Mouse (Mus musculus): ENCODE results near the gene Actr3. TPM values are rescaled to one million over a fixed set of nuclear protein-coding genes. Genes with fewer than 3 reads are reported as not detected.

The Actr3 gene
- 180 TPM in 1 of 2 replicates, not detected in the other for polyA plus RNA-seq (2012; ENCODE audit: insufficient read depth, insufficient read length, low replicate concordance, missing spikeins)

DNA sequence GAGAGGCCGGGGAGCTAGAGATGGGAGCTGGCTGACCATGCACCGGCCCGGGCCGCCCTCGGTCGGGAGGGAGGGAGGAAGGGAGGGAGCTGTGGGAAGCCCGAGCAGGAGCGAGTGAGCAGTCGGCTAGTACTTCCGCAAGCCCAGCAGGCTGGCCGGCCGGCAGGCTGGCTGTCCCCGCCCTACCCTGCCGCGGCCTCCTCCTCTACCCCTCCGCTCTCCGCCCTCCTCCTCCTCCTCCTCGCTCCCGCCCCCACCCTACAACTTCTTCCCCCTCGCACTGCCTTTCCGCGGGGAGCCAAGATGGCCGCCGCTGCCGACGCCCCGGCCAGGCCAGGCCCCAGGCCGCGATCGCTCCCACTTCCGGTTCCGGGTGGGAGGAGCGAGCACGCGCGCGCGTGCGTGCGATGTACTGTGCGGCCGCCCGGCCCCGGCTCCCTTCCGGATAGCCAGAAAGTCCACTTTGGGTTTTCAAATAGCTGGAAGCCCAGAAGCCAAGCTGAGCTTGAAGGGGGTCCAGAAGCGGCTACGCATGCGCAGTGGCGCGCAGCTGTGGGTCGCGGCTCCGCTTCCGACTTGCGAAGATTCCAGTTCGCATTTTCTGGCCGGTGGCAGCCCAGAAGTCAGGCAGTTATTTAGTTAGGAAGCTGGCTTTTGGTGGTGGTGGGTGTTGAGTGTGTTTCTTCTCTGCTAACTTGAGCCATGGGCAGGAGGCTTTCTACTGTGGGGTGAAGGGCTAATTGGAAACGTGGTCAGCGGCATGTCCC lies at the start of gene Actr3:
Actr3 (minus strand) TSS at position 359 of the 767 bp plus-strand sequence.
- under 1% methylated on average over 51 of the region's 59 CpGs for WGBS
- Histone ChIP-seq H3K27ac (ENCODE audit: insufficient read depth, low read depth, low read length) (peak within 1 kb of the TSS; percentile 63), H3K4me3 (ENCODE audit: insufficient read depth, low read depth, low read length) (peak within 1 kb of the TSS; percentile 96), H3K4me1 (ENCODE audit: control insufficient read depth, insufficient read depth, low read length) (peaks cover 2% of the 10 kb centered on the region; the same call in 1 of the 2 replicates)
- TF ChIP-seq POLR2A (IDR thresholded peaks at IDR 0.05; ENCODE audit: insufficient read depth, low read depth, low read length), result peak; percentile 33; the same call in 1 of the 2 replicates
- TF ChIP-seq CTCF (IDR thresholded peaks at IDR 0.05; ENCODE audit: insufficient read depth, low read depth, low read length), result no peak

DNA sequence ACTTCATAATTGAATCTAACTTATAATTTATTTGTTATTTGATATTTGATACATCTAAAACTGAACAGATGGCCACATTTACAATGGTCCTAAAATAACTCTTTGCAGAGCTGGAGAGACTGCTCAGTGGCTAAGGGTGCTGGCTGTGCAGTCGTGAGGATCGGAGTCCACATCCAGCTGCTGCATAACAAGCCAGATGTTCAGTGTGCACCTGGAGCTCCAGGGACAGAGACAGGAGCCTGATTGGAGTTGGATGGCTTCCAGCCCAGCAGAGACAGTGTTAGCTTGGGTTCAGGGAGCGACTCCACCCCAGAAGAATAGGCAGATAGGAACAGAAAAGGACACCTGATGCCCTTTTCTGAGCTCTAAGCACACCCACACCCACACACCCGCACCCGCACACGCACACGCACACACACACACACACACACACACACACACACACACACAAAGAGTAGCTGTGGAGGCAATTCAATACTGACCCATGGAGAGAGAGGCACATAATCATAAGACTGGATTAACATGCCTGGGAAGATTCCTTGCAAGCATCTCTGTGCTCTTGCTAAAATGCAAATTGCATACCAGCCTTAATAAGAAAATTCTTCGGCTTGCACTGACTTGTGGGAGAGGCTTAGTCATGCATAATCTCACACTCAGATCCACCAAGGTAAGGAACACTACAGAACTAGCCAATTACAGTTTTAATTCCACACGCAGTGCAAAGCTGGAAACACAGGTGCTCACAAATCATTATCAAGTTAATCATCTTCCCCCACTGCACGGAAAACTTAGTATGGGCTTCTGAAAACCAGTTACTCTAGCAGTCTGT lies 47.1 kb upstream of the Actr3 start:
- no peak overlapping the region for H3K27ac ChIP-seq (ENCODE audit: insufficient read depth, low read depth, low read length)
- TF ChIP-seq POLR2A (IDR thresholded peaks at IDR 0.05; ENCODE audit: insufficient read depth, low read depth, low read length) (no peak), CTCF (IDR thresholded peaks at IDR 0.05; ENCODE audit: insufficient read depth, low read depth, low read length) (no peak)
- WGBS, result 62% methylated on average over 10 of the region's 10 CpGs
- no peaks in the 10 kb centered on the region for H3K4me1 ChIP-seq (ENCODE audit: control insufficient read depth, insufficient read depth, low read length)
- H3K4me3 ChIP-seq (ENCODE audit: insufficient read depth, low read depth, low read length), result no peak overlapping the region

DNA sequence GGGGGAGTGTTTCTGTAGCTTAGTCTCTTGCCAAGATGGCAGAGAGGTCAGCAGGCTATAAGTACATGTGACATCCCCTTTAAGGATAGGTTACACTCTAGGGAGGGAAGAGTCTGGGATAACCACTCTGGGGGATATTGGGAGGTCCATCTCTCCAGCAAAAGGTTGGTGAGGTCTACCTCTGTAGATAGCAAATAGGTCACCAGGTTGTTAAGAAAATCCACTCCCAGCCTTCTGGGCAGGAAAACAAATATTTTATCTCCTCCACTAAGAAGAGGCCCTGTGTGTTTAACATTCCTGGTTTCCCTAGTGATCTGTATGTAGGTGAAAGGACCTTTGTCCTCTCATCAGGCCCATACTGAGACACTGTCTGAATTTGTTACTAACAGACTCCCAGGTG lies 46.3 kb upstream of the Actr3 start:
- H3K4me1 ChIP-seq (ENCODE audit: control insufficient read depth, insufficient read depth, low read length), result no peaks in the 10 kb centered on the region
- no peak overlapping the region for H3K4me3 ChIP-seq (ENCODE audit: insufficient read depth, low read depth, low read length)
- H3K27ac ChIP-seq (ENCODE audit: insufficient read depth, low read depth, low read length), result no peak overlapping the region
- TF ChIP-seq POLR2A (IDR thresholded peaks at IDR 0.05; ENCODE audit: insufficient read depth, low read depth, low read length), result no peak
- no peak for TF ChIP-seq CTCF (IDR thresholded peaks at IDR 0.05; ENCODE audit: insufficient read depth, low read depth, low read length)

DNA sequence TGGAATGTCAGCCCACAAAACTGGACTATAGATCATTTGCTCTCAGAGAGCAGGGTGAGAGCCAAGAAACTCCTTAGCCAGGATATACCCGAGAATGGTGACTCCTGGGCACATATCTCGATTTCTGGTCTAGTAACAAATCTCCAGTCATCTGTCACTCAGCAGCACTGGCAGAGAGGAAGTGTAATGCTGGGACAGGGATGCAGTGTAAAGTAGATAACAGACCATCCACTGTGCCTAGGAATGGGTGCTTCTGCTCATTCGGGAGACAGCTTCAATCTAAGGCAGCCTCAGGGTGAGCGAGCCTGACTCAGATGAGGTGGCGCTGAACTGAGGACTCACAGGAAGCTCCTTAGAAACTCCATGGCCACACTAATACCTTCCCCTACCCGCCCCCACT lies 43.1 kb upstream of the Actr3 start:
- Histone ChIP-seq H3K4me1 (ENCODE audit: control insufficient read depth, insufficient read depth, low read length) (no peaks in the 10 kb centered on the region), H3K4me3 (ENCODE audit: insufficient read depth, low read depth, low read length) (no peak overlapping the region), H3K27ac (ENCODE audit: insufficient read depth, low read depth, low read length) (no peak overlapping the region)
- 89% methylated on average over 6 of the region's 6 CpGs for WGBS
- TF ChIP-seq POLR2A (IDR thresholded peaks at IDR 0.05; ENCODE audit: insufficient read depth, low read depth, low read length) (no peak), CTCF (IDR thresholded peaks at IDR 0.05; ENCODE audit: insufficient read depth, low read depth, low read length) (no peak)

DNA sequence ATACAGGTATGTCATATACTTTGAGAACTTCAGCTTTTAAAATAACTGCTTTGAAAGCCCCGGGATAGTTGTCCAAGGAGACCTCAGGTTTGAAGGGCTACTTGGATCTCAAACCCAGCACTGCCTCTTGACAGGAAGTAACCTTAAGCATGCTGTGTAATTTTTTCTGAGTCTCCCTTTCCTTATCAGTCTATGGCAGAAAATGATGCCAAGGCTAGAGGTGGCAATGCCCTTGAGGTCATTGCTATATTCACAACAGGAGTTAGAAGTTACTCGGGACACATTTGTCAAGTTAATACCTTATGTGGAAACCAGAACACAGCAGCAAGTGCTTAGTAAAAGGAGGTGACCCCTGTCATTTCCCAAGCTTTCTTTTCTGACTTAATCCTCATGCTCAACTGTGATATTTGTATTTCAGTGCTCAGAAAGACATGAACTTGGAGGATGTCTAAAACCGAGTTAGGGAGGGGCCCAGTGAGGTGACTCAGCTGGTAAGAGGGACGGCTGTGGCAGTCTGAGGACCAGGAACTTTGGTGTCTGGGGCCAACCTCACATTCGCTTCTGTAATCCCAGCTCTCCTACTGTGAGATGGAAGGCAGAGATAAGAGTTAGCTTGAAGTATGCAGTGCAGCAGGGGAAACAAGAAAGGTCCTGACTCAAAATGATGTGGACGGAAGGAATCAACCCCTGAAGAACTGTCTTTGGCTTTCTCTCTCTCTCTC lies 40.6 kb upstream of the Actr3 start:
- WGBS, result 83% methylated on average over 6 of the region's 6 CpGs
- H3K4me3 ChIP-seq (ENCODE audit: insufficient read depth, low read depth, low read length), result no peak overlapping the region
- no peak overlapping the region for H3K27ac ChIP-seq (ENCODE audit: insufficient read depth, low read depth, low read length)
- no peak for TF ChIP-seq CTCF (IDR thresholded peaks at IDR 0.05; ENCODE audit: insufficient read depth, low read depth, low read length)
- no peaks in the 10 kb centered on the region for H3K4me1 ChIP-seq (ENCODE audit: control insufficient read depth, insufficient read depth, low read length)

DNA sequence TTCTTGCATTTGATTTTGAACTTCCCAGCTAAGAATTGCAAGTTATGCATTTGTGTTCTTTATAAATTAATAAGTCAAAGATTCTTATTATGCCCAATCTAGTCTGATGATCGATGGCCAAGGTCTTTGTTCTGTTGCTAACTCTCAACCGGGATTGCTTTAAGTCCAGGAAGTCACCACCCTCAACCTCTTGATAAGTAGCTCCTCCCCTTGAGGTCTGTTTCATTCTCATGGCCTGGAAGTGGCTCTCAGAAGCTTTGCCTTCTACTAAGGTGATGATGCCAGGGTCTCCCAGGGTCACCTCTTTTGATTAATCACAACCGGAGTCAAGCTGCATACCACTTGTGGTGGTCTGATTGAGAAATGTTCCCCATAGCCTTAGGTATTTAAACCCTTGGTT lies 38.3 kb upstream of the Actr3 start:
- H3K4me1 ChIP-seq (ENCODE audit: control insufficient read depth, insufficient read depth, low read length), result no peaks in the 10 kb centered on the region
- no peak overlapping the region for H3K27ac ChIP-seq (ENCODE audit: insufficient read depth, low read depth, low read length)
- TF ChIP-seq CTCF (IDR thresholded peaks at IDR 0.05; ENCODE audit: insufficient read depth, low read depth, low read length) (no peak), POLR2A (IDR thresholded peaks at IDR 0.05; ENCODE audit: insufficient read depth, low read depth, low read length) (no peak)
- WGBS, result over 99% methylated on average over 3 of the region's 3 CpGs
- H3K4me3 ChIP-seq (ENCODE audit: insufficient read depth, low read depth, low read length), result no peak overlapping the region

DNA sequence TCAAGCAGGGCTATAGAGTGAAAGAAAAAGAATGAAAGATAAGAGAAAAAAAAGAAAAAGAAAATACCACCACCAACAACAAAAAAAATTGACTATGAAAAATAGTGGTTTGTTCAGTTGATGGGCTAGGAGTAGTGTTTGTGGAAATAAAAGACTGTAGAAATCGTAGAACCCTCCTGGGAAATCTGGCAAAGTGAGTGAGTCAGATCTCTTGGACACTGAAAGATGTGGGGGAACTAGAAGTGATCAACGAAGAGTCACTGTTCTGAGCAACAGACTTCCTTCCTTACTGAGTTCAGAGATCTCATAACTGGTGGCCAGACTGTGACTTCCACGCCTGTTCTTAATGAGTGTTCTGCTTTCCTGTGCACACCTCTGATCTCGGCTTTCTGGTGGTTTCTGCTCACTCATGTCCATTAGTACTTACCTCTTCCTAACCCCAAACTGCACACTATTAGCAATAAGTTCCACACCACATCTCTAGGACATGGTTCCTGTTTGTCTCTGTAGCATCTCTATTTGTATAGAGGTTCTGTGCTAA lies 37.7 kb upstream of the Actr3 start:
- WGBS, result 82% methylated on average over 4 of the region's 4 CpGs
- Histone ChIP-seq H3K27ac (ENCODE audit: insufficient read depth, low read depth, low read length) (no peak overlapping the region), H3K4me1 (ENCODE audit: control insufficient read depth, insufficient read depth, low read length) (no peaks in the 10 kb centered on the region), H3K4me3 (ENCODE audit: insufficient read depth, low read depth, low read length) (no peak overlapping the region)
- TF ChIP-seq CTCF (IDR thresholded peaks at IDR 0.05; ENCODE audit: insufficient read depth, low read depth, low read length) (no peak), POLR2A (IDR thresholded peaks at IDR 0.05; ENCODE audit: insufficient read depth, low read depth, low read length) (no peak)

DNA sequence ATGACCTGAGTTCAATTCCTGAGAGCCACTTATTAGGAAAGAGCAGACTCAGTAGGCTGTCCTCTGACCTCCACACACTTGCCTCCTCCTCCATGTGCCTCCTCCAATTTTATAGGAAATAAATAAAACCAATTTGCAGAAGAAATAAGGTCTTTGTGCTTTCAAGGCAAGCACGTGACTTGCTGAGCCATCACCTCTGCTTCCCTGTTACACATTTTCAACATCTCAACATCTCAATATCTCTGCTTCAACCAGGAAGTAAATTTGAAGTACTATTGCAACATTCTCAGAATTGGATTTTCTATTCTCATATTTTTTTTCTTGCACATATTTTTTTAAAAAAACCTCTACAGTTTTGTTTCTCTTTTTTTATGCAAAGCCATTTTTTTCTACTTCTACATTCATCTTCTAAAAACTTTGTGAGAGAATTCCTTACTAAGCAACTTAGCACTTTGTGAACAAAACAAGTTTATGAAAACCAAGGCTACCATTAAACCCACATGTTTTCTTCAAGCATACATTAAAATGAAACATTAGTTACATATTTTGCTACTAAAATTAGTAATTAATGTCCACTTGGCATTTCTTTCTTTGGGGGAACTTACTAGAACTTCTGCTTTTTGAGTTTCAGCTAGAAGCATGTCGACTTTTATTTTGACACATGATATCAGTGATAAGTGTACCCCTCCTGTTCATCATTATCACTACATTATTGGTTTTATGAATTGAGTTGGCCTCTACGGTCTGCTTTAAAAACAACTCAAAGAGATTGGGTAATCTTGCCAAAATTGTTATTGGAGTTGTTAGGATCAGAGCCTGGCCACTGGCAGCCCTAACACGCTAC lies 35.5 kb upstream of the Actr3 start:
- no peaks in the 10 kb centered on the region for H3K4me1 ChIP-seq (ENCODE audit: control insufficient read depth, insufficient read depth, low read length)
- H3K4me3 ChIP-seq (ENCODE audit: insufficient read depth, low read depth, low read length), result no peak overlapping the region
- TF ChIP-seq CTCF (IDR thresholded peaks at IDR 0.05; ENCODE audit: insufficient read depth, low read depth, low read length) (no peak), POLR2A (IDR thresholded peaks at IDR 0.05; ENCODE audit: insufficient read depth, low read depth, low read length) (no peak)
- WGBS, result 88% methylated on average over 4 of the region's 4 CpGs
- no peak overlapping the region for H3K27ac ChIP-seq (ENCODE audit: insufficient read depth, low read depth, low read length)
